Mouse (Mus musculus): Measurements from ENCODE around the gene Atp2b2. TPM values are rescaled to one million over a fixed set of nuclear protein-coding genes. Genes with fewer than 3 reads are reported as not detected.

Gene Atp2b2
- polyA plus RNA-seq, 1 experiment from 2014 or later: 0.09 TPM

GRCm38 (mm10) chr6:113745117-113745516, 297.3 kb downstream of the Atp2b2 start:
- ATAC-seq (ENCODE audit: insufficient read depth) (no peak), DNase-seq (no peak)
- Histone ChIP-seq H3K9me3 (ENCODE audit: low read depth, low read length) (no peaks in the 10 kb centered on the region), H3K4me3 (ENCODE audit: low read depth, low read length) (no peak overlapping the region), H3K27ac (ENCODE audit: low read depth) (no peak overlapping the region), H3K9ac (no peak overlapping the region), H3K36me3 (ENCODE audit: insufficient read depth) (no peaks in the 10 kb centered on the region), H3K27me3 (ENCODE audit: insufficient read depth, low read length) (peaks cover 13% of the 10 kb centered on the region), H3K4me1 (ENCODE audit: insufficient read depth) (no peaks in the 10 kb centered on the region), H3K4me2 (no peak overlapping the region)
- no peak for TF ChIP-seq CTCF (IDR thresholded peaks at IDR 0.05; ENCODE audit: low read depth)

DNA sequence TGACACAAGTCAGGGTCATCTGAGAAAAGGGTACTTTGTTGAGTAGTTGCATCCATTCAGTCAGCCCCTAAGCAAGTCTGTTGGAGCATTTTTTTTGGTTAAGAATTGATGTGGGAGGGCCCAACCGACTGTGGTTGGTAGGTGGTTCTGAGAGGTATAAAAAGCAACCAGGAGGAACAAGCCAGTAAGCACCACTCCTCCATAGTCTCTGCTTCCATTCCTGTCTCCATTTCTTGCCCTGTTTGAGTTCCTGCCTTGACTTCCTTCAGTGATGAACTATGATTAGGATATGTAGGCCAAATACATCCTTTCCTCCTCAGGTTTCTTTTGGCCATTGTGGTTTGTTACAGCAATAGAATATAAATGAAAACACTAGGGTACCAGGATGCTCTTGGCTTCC, 299.3 kb downstream of the Atp2b2 start:
- H3K4me1 ChIP-seq (ENCODE audit: insufficient read depth): no peaks in the 10 kb centered on the region
- H3K9ac ChIP-seq: no peak overlapping the region
- DNase-seq (no peak), ATAC-seq (ENCODE audit: insufficient read depth) (no peak)
- no peak overlapping the region for H3K4me2 ChIP-seq
- H3K36me3 ChIP-seq (ENCODE audit: insufficient read depth): peaks cover 4% of the 10 kb centered on the region; the same call in 1 of the 2 replicates
- peaks cover 10% of the 10 kb centered on the region for H3K27me3 ChIP-seq (ENCODE audit: insufficient read depth, low read length)
- 42% methylated on average over 1 of the region's 1 CpGs for WGBS
- no peaks in the 10 kb centered on the region for H3K9me3 ChIP-seq (ENCODE audit: low read depth, low read length)
- no peak overlapping the region for H3K27ac ChIP-seq (ENCODE audit: low read depth)
- no peak overlapping the region for H3K4me3 ChIP-seq (ENCODE audit: low read depth, low read length)
- no peak for TF ChIP-seq CTCF (IDR thresholded peaks at IDR 0.05; ENCODE audit: low read depth)

DNA sequence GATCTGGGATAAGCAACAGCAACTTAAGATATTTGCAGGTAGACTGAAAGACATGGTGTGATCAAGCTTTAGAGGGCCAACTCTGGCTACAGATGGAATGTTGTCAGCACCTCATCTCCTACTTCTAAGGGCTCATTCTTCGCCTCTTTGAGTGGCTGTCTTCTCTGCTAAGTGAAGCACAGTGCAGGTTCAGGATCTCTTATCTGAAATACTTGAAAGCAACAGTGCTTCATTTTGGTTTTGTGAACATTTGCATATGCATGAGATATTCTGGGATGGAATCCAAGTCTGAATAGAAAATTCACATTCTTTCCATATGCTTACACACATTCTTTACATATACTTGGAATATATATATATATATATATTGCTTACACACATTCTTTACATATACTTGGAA, 300.1 kb downstream of the Atp2b2 start:
- Histone ChIP-seq H3K4me2 (no peak overlapping the region), H3K36me3 (ENCODE audit: insufficient read depth) (peaks cover 12% of the 10 kb centered on the region), H3K9ac (no peak overlapping the region), H3K4me1 (ENCODE audit: insufficient read depth) (no peaks in the 10 kb centered on the region), H3K4me3 (ENCODE audit: low read depth, low read length) (no peak overlapping the region), H3K27me3 (ENCODE audit: insufficient read depth, low read length) (peaks cover 3% of the 10 kb centered on the region), H3K9me3 (ENCODE audit: low read depth, low read length) (no peaks in the 10 kb centered on the region), H3K27ac (ENCODE audit: low read depth) (no peak overlapping the region)
- 71% methylated on average over 1 of the region's 1 CpGs for WGBS
- ATAC-seq (ENCODE audit: insufficient read depth): no peak
- DNase-seq: no peak
- TF ChIP-seq CTCF (IDR thresholded peaks at IDR 0.05; ENCODE audit: low read depth): no peak

- no peak for DNase-seq
- H3K4me3 ChIP-seq (ENCODE audit: low read depth, low read length): no peak overlapping the region
- no peaks in the 10 kb centered on the region for H3K27me3 ChIP-seq (ENCODE audit: insufficient read depth, low read length)
- TF ChIP-seq CTCF (IDR thresholded peaks at IDR 0.05; ENCODE audit: low read depth): no peak
- H3K27ac ChIP-seq (ENCODE audit: low read depth): no peak overlapping the region
- H3K36me3 ChIP-seq (ENCODE audit: insufficient read depth): peaks cover 20% of the 10 kb centered on the region
- 70% methylated on average over 2 of the region's 2 CpGs for WGBS
- no peaks in the 10 kb centered on the region for H3K9me3 ChIP-seq (ENCODE audit: low read depth, low read length)
- no peak overlapping the region for H3K4me2 ChIP-seq
- no peak for ATAC-seq (ENCODE audit: insufficient read depth)
- no peaks in the 10 kb centered on the region for H3K4me1 ChIP-seq (ENCODE audit: insufficient read depth)
- H3K9ac ChIP-seq: no peak overlapping the region
These were observed 301.0 kb downstream of the Atp2b2 start for GRCm38 (mm10) chr6:113741425-113741824.

DNA sequence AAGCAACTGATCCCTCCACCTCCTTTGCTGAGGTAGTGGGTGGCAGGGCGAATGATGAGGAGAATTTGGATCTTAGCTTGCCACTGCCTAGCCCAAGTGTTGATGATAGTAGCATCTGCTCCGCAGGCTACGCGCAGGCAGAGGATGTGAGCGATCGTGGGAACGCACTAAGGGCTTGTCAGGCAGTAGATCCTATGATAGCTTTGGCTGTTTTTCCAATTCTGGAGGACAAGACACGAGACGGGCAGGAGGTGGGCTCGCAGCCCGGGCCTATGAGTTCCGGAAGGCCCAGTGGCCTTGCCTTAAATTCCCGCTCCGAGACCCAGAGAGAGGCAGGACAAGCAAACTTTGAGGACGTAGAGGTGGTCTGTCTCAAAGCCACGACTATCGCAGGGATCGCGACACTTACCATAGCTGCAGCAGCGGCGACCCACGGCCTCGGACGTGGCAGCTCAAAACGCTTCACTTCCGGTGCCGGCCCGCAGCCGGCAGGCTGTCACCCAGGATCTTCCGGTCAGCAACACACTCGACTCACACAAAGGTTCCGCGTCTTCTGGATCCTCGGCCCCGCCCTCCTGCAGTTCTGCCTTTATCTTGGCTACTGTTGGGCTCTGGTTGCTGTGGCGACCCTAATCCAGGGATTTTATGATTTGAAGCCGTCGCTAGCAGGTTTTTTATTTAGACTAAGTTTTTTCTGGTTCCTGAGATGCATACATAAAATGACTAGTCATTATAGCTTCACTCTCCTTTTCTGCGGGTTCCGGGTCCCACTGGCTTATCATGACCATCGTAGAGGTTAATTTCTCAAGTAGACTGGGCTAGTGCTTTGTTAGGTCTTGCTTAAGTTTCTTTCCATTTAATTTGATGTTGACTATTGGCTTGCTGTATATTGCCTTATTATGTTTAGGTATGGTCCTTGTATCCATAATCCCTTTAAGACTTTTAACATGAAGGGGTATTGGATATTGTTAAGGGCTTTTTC, 301.9 kb downstream of the Atp2b2 start, which contains the start of gene Sec13:
Gene Sec13, minus strand, starts transcription at position 508 of the 982 bp plus-strand sequence.
- peak within 1 kb of the TSS; percentile 92 for H3K4me2 ChIP-seq
- peaks cover 29% of the 10 kb centered on the region for H3K36me3 ChIP-seq (ENCODE audit: insufficient read depth)
- ATAC-seq (ENCODE audit: insufficient read depth) (peak; percentile 89), DNase-seq (peak; percentile 95)
- H3K4me3 ChIP-seq (ENCODE audit: low read depth, low read length): peak within 1 kb of the TSS; percentile 96
- peak within 1 kb of the TSS; percentile 93 for H3K9ac ChIP-seq
- H3K4me1 ChIP-seq (ENCODE audit: insufficient read depth): no peaks in the 10 kb centered on the region
- peak within 1 kb of the TSS; percentile 72 for H3K27ac ChIP-seq (ENCODE audit: low read depth)
- no peaks in the 10 kb centered on the region for H3K27me3 ChIP-seq (ENCODE audit: insufficient read depth, low read length)
- no peak for TF ChIP-seq CTCF (IDR thresholded peaks at IDR 0.05; ENCODE audit: low read depth)
- no peaks in the 10 kb centered on the region for H3K9me3 ChIP-seq (ENCODE audit: low read depth, low read length)
- WGBS: 6% methylated on average over 41 of the region's 41 CpGs

DNA sequence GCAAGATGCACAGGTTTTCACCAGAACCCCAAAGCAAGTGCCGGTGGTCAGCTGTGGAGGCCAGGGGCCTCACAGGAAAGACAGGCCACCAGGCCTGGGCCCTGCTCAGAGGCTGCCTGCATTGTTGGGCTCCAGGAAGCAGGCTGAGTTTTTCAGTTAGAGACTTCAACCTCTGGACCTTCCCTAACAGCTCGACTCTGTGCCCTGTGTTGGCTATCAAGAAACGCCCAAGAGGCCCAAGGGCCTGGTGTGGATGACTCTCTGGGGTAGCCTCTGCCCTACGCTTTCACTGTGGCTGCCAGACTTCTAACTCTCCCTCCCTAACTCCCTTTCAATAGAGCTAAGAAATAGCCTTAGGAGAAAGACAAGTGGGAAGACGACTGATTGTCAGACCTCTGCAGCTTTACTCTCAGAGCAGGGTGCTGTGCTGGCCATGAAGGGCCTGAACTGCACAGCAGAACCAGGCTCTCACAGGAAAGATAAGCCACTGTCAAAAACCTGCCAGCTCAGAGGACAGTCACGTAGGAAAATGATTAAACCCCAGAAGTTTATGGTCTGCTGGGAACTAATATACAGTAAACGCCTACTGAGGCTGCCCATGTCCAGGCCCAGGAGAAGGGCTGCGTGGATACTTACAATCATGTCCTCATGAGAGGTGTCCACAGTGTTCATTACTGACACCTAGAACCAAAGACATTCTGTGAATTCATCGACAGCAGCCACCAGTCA, 304.9 kb downstream of the Atp2b2 start:
- no peak overlapping the region for H3K27ac ChIP-seq (ENCODE audit: low read depth)
- H3K4me2 ChIP-seq: no peak overlapping the region
- H3K36me3 ChIP-seq (ENCODE audit: insufficient read depth): peaks cover 49% of the 10 kb centered on the region
- H3K9me3 ChIP-seq (ENCODE audit: low read depth, low read length): no peaks in the 10 kb centered on the region
- 88% methylated on average over 9 of the region's 9 CpGs for WGBS
- DNase-seq (no peak), ATAC-seq (ENCODE audit: insufficient read depth) (no peak)
- no peaks in the 10 kb centered on the region for H3K4me1 ChIP-seq (ENCODE audit: insufficient read depth)
- H3K9ac ChIP-seq: no peak overlapping the region
- TF ChIP-seq CTCF (IDR thresholded peaks at IDR 0.05; ENCODE audit: low read depth): no peak
- no peak overlapping the region for H3K4me3 ChIP-seq (ENCODE audit: low read depth, low read length)
- no peaks in the 10 kb centered on the region for H3K27me3 ChIP-seq (ENCODE audit: insufficient read depth, low read length)

- no peaks in the 10 kb centered on the region for H3K4me1 ChIP-seq (ENCODE audit: insufficient read depth)
- ATAC-seq (ENCODE audit: insufficient read depth) (no peak), DNase-seq (no peak)
- no peak for TF ChIP-seq CTCF (IDR thresholded peaks at IDR 0.05; ENCODE audit: low read depth)
- no peak overlapping the region for H3K4me2 ChIP-seq
- no peaks in the 10 kb centered on the region for H3K27me3 ChIP-seq (ENCODE audit: insufficient read depth, low read length)
- H3K27ac ChIP-seq (ENCODE audit: low read depth): no peak overlapping the region
- H3K4me3 ChIP-seq (ENCODE audit: low read depth, low read length): no peak overlapping the region
- 93% methylated on average over 3 of the region's 3 CpGs for WGBS
- H3K9me3 ChIP-seq (ENCODE audit: low read depth, low read length): no peaks in the 10 kb centered on the region
- H3K36me3 ChIP-seq (ENCODE audit: insufficient read depth): peaks cover 86% of the 10 kb centered on the region
- no peak overlapping the region for H3K9ac ChIP-seq
These were observed 311.1 kb downstream of the Atp2b2 start for GRCm38 (mm10) chr6:113731296-113731695.

All from lung, embryonic 14.5 days (tissue).